Mouse (Mus musculus) CH12.LX (cell line): ENCODE measurements around the gene Asphd1. TPM values are rescaled to one million over a fixed set of nuclear protein-coding genes. Genes with fewer than 3 reads are reported as not detected.

ENCODE experiments used
- DNase-seq: peaks from one replicate; pipeline ENCODE4 v3.0.0-alpha.2; 2013; ENCODE audit errors: extremely low read depth
- H3K27ac ChIP-seq: 2 replicates; pipeline ENCODE4 v1.5.1; 2012; ENCODE audit warnings: low read depth, mild to moderate bottlenecking, control low read depth, moderate library complexity; ENCODE audit not compliant: insufficient read depth
- H3K27me3 ChIP-seq: replicated peaks from 2 replicates; pipeline ENCODE3; 2012; ENCODE audit warnings: inconsistent platforms
- H3K36me3 ChIP-seq, 2 experiments: replicated peaks in 1 of 2; 2 replicates each; pipeline versions ENCODE3 to v1.6.1; 2012; ENCODE audit warnings: inconsistent platforms in 1 of 2, low read length in 1 of 2, mild to moderate bottlenecking in 1 of 2, mixed read lengths in 1 of 2, moderate library complexity in 1 of 2; ENCODE audit not compliant: control insufficient read depth in 1 of 2, insufficient read depth in 1 of 2
- H3K4me1 ChIP-seq, 2 experiments: 2 replicates each; pipeline ENCODE4 v1.6.1; 2012; ENCODE audit warnings: inconsistent platforms in 1 of 2, moderate library complexity in 1 of 2; ENCODE audit not compliant: insufficient read depth in 2 of 2, control insufficient read depth in 1 of 2
- H3K4me2 ChIP-seq: 2 replicates; pipeline ENCODE4 v1.6.1; 2012; ENCODE audit warnings: low read depth, mild to moderate bottlenecking, control low read depth; ENCODE audit not compliant: poor library complexity, insufficient read depth, severe bottlenecking
- H3K4me3 ChIP-seq, 3 experiments: fragments of 150-350 bp in 1 of 3; sonication (generic) in 1 of 3; replicated peaks in 1 of 3; 2 replicates each; pipeline versions ENCODE3 to v1.5.1; 2011 to 2012; ENCODE audit warnings: low read depth in 2 of 3, low read length in 2 of 3, mild to moderate bottlenecking in 2 of 3, moderate library complexity in 2 of 3, control low read depth in 1 of 3, improper control_type of control experiment in 1 of 3, inconsistent platforms in 1 of 3, mixed read lengths in 1 of 3; ENCODE audit not compliant: poor library complexity in 1 of 3
- H3K79me2 ChIP-seq: replicated peaks from 2 replicates; pipeline ENCODE4 v1.6.1; 2012; ENCODE audit warnings: mild to moderate bottlenecking, moderate library complexity; ENCODE audit not compliant: control insufficient read depth, poor library complexity, insufficient read depth, severe bottlenecking; ENCODE audit errors: extremely low read depth
- H3K9ac ChIP-seq: 2 replicates; pipeline ENCODE4 v1.6.1; 2012; ENCODE audit warnings: low read depth, mild to moderate bottlenecking, control low read depth, moderate library complexity; ENCODE audit not compliant: insufficient read depth
- H3K9me3 ChIP-seq: replicated peaks from 2 replicates; pipeline ENCODE3; 2012; ENCODE audit warnings: low read length, inconsistent platforms, mixed read lengths
- BHLHE40 ChIP-seq: IDR thresholded peaks from 2 replicates; pipeline ENCODE4 v1.6.1; 2011; ENCODE audit warnings: mild to moderate bottlenecking, low read depth, low read length, improper control_type of control experiment
- CHD1 ChIP-seq: IDR thresholded peaks from 2 replicates; pipeline ENCODE4 v1.6.1; 2012; ENCODE audit warnings: low read depth, low read length, improper control_type of control experiment, inconsistent platforms
- CHD2 ChIP-seq: IDR thresholded peaks from 2 replicates; pipeline ENCODE4 v1.6.1; 2011; ENCODE audit warnings: low read length, improper control_type of control experiment
- E2F4 ChIP-seq: IDR thresholded peaks from 2 replicates; pipeline ENCODE4 v1.6.1; 2011; ENCODE audit warnings: low read depth, low read length, improper control_type of control experiment; ENCODE audit not compliant: insufficient replicate concordance
- ETS1 ChIP-seq: conservative IDR thresholded peaks from 2 replicates; pipeline ENCODE4 v1.6.1; 2012; ENCODE audit warnings: low read depth, mild to moderate bottlenecking, inconsistent platforms, low read length, improper control_type of control experiment, moderate library complexity
- HCFC1 ChIP-seq: IDR thresholded peaks from 2 replicates; pipeline ENCODE4 v1.6.1; 2012; ENCODE audit warnings: low read depth, mild to moderate bottlenecking, inconsistent platforms, low read length, improper control_type of control experiment
- JUND ChIP-seq: conservative IDR thresholded peaks from 2 replicates; pipeline ENCODE4 v1.6.1; 2011; ENCODE audit warnings: low read depth, low read length, improper control_type of control experiment
- KAT2A ChIP-seq: IDR thresholded peaks from 2 replicates; pipeline ENCODE4 v1.6.1; 2012; ENCODE audit warnings: low read length, improper control_type of control experiment, inconsistent platforms; ENCODE audit not compliant: insufficient replicate concordance
- MAFK ChIP-seq: IDR thresholded peaks from 2 replicates; pipeline ENCODE4 v1.6.1; 2011; ENCODE audit warnings: low read length, improper control_type of control experiment; ENCODE audit not compliant: insufficient replicate concordance
- MAX ChIP-seq: IDR thresholded peaks from 2 replicates; pipeline ENCODE4 v1.6.1; 2011; ENCODE audit warnings: low read length, improper control_type of control experiment
- MAZ ChIP-seq: IDR thresholded peaks from 2 replicates; pipeline ENCODE4 v1.6.1; 2012; ENCODE audit warnings: low read depth, mild to moderate bottlenecking, inconsistent platforms, low read length, improper control_type of control experiment, moderate library complexity
- MEF2A ChIP-seq: IDR thresholded peaks from 2 replicates; pipeline ENCODE4 v1.6.1; 2014; ENCODE audit warnings: low read depth, mild to moderate bottlenecking, inconsistent platforms, low read length, improper control_type of control experiment, borderline replicate concordance
- MXI1 ChIP-seq: IDR thresholded peaks from 2 replicates; pipeline ENCODE4 v1.6.1; 2011; ENCODE audit warnings: mild to moderate bottlenecking, low read depth, low read length, improper control_type of control experiment
- MYC ChIP-seq: IDR thresholded peaks from 2 replicates; pipeline ENCODE4 v1.6.1; 2011; ENCODE audit warnings: low read depth, mild to moderate bottlenecking, improper control_type of control experiment, low read length
- NELFE ChIP-seq: IDR thresholded peaks from 2 replicates; pipeline ENCODE4 v1.6.1; 2011; ENCODE audit warnings: low read depth, low read length, improper control_type of control experiment
- POLR2AphosphoS2 ChIP-seq: IDR thresholded peaks from 2 replicates; pipeline ENCODE4 v1.6.1; 2011; ENCODE audit warnings: low read depth, low read length, improper control_type of control experiment
- RCOR1 ChIP-seq: conservative IDR thresholded peaks from 2 replicates; pipeline ENCODE4 v1.6.1; 2012; ENCODE audit warnings: low read depth, mild to moderate bottlenecking, inconsistent platforms, low read length, improper control_type of control experiment
- SIN3A ChIP-seq: IDR thresholded peaks from 2 replicates; pipeline ENCODE4 v1.6.1; 2012; ENCODE audit warnings: low read length, improper control_type of control experiment, inconsistent platforms
- SMC3 ChIP-seq: IDR thresholded peaks from 2 replicates; pipeline ENCODE4 v1.6.1; 2011; ENCODE audit warnings: low read depth, low read length, improper control_type of control experiment
- TBP ChIP-seq: conservative IDR thresholded peaks from 2 replicates; pipeline ENCODE4 v1.6.1; 2011; ENCODE audit warnings: low read depth, low read length, improper control_type of control experiment
- TCF12 ChIP-seq: IDR thresholded peaks from 2 replicates; pipeline ENCODE4 v1.6.1; 2014; ENCODE audit warnings: low read depth, mild to moderate bottlenecking, inconsistent platforms, low read length, improper control_type of control experiment
- USF1 ChIP-seq: IDR thresholded peaks from 2 replicates; pipeline ENCODE4 v1.6.1; 2014; ENCODE audit warnings: low read depth, mild to moderate bottlenecking, inconsistent platforms, low read length, improper control_type of control experiment
- ZC3H11A ChIP-seq: IDR thresholded peaks from 2 replicates; pipeline ENCODE4 v1.6.1; 2012; ENCODE audit warnings: low read depth, mild to moderate bottlenecking, inconsistent platforms, low read length, improper control_type of control experiment
- dilution Hi-C: fragments of 300-500 bp; cut with MboI; formaldehyde crosslinking; loops from 2 replicates; pipeline ENCODE4 v1.14.3; 2020; ENCODE audit warnings: low sequenced_read_pairs; ENCODE audit not compliant: extremely low pct_unique_long_range_greater_than_20kb, extremely low pct_ligation_motif_present
- in situ Hi-C: fragments of 300-500 bp; cut with MboI; formaldehyde crosslinking; loops from 3 replicates; pipeline ENCODE4 v1.14.3; 2019; ENCODE audit warnings: low sequenced_read_pairs, low pct_ligation_motif_present, low pct_unique_long_range_greater_than_20kb, mixed read lengths
- polyA plus RNA-seq: library from polyadenylated mRNA; unstranded; fragments of >175 nt; gene quantifications from 2 replicates; pipeline ENCODE4 v1.2.1, GENCODE M21; 2012; ENCODE audit warnings: low read depth; ENCODE audit not compliant: insufficient read length
- total RNA-seq, 2 experiments: library from RNA; depleted of rRNA; stranded (reverse); fragments of 300-350 nt in 1 of 2; fragments of >200 nt in 1 of 2; gene quantifications; 2 replicates each; pipeline ENCODE4 v1.2.3; 2012 to 2014

Gene Asphd1
- total and polyA plus RNA-seq, 3 experiments, result 0.08 to 1.8 TPM; not detected in 1

GRCm38 (mm10) chr7:126961965-126962364 is 12.6 kb upstream of the Asphd1 start:
- no peaks in the 10 kb centered on the region for H3K9me3 ChIP-seq
- no peak overlapping the region for H3K4me3 ChIP-seq
- H3K36me3 ChIP-seq, result peaks cover 50 to 84% of the 10 kb centered on the region in 2 experiments
- no peak overlapping the region for H3K27ac ChIP-seq
- no peak for TF ChIP-seq HCFC1
- TF ChIP-seq MAX, result no peak
- no peak for TF ChIP-seq POLR2AphosphoS2
- no peak for TF ChIP-seq CHD2
- TF ChIP-seq USF1, result no peak
- TF ChIP-seq MAFK, result no peak
- TF ChIP-seq SMC3, result no peak
- no peak for TF ChIP-seq ZC3H11A
- TF ChIP-seq BHLHE40, result no peak
- TF ChIP-seq NELFE, result no peak
- TF ChIP-seq E2F4, result no peak
- TF ChIP-seq MYC, result no peak
- no peak for TF ChIP-seq KAT2A
- no peak for TF ChIP-seq JUND
- TF ChIP-seq MEF2A, result no peak
- no peak for TF ChIP-seq MXI1
- no peak for TF ChIP-seq SIN3A
- H3K79me2 ChIP-seq, result no peaks in the 10 kb centered on the region
- dilution Hi-C loops (no loop called here), in situ Hi-C loops (loop anchor here (5.0 to 10.0 kb wide), 2 partner anchors 55 to 257 kb away; partner anchors contain the start of genes Coro1a, Pagr1a and Pagr1b)
- H3K4me2 ChIP-seq, result no peak overlapping the region
- DNase-seq, result no peak
- no peak overlapping the region for H3K9ac ChIP-seq
- no peaks in the 10 kb centered on the region for H3K27me3 ChIP-seq
- H3K4me1 ChIP-seq, result peaks cover 17 to 59% of the 10 kb centered on the region in 2 experiments

- H3K9me3 ChIP-seq, result no peaks in the 10 kb centered on the region
- no peak overlapping the region for H3K27ac ChIP-seq
- H3K9ac ChIP-seq, result no peak overlapping the region
- dilution Hi-C loops, result no loop called here
- H3K4me2 ChIP-seq, result no peak overlapping the region
- H3K36me3 ChIP-seq, result peaks cover 48 to 84% of the 10 kb centered on the region in 2 experiments
- no peaks in the 10 kb centered on the region for H3K79me2 ChIP-seq
- no peaks in the 10 kb centered on the region for H3K27me3 ChIP-seq
- no peak for DNase-seq
- peaks cover 17 to 59% of the 10 kb centered on the region in 2 experiments for H3K4me1 ChIP-seq
- in situ Hi-C loops, result loop anchor here (5.0 to 10.0 kb wide), 2 partner anchors 56 to 256 kb away; partner anchors contain the start of genes Coro1a, Pagr1a and Pagr1b
- H3K4me3 ChIP-seq, result no peak overlapping the region
- TF ChIP-seq ETS1, result no peak
- no peak for TF ChIP-seq CHD1
- no peak for TF ChIP-seq E2F4
- no peak for TF ChIP-seq TBP
- TF ChIP-seq POLR2AphosphoS2, result no peak
- TF ChIP-seq MAZ, result no peak
- no peak for TF ChIP-seq TCF12
- TF ChIP-seq RCOR1, result no peak
- no peak for TF ChIP-seq USF1
- TF ChIP-seq MYC, result no peak
These were observed 11.7 kb upstream of the Asphd1 start for GRCm38 (mm10) chr7:126961095-126961494.
